Mouse (Mus musculus): Measurements from ENCODE around the gene Smok3a. TPM values are rescaled to one million over a fixed set of nuclear protein-coding genes. Genes with fewer than 3 reads are reported as not detected.
"Not testable (repeated sequence)": the region's sequence is repeated elsewhere in the genome, so short reads cannot be mapped to it uniquely, and the experiment has no call there.

Smok3a gene
- polyA plus RNA-seq, 1 experiment, result not detected

DNA sequence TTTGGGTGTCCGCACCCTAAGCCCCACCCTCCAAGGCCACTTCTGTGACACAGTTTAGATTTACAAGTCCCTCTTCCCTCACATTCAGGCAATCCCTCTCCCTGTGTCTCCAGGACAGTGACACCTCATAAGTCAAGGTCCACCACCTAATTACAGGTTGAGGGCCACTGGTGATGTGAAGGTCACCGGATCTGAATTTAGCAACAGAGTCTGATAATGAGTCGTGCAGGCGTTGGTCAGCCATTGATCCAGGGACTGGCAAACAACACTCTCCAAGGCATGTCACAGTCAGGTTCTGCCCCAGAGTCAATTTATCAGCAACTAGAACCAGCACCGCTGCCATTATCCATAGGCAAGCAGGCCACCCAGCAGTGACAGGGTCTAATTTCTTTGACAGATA is 8.7 kb upstream of the Smok3a start:
- H3K4me3 ChIP-seq (replicated peaks; ENCODE audit: extremely low read depth, low read depth, low read length), result no peak overlapping the region
- TF ChIP-seq CTCF (IDR thresholded peaks at IDR 0.05; ENCODE audit: insufficient read depth, low read length), result no peak
- TF ChIP-seq POLR2A (IDR thresholded peaks at IDR 0.05; ENCODE audit: borderline replicate concordance, extremely low read depth, low read depth, low read length), result no peak
- DNase-seq, result no peak
- H3K4me1 ChIP-seq (ENCODE audit: control insufficient read depth, insufficient read depth, low read length), result no peaks in the 10 kb centered on the region
- WGBS, result 81% methylated on average over 5 of the region's 5 CpGs

DNA sequence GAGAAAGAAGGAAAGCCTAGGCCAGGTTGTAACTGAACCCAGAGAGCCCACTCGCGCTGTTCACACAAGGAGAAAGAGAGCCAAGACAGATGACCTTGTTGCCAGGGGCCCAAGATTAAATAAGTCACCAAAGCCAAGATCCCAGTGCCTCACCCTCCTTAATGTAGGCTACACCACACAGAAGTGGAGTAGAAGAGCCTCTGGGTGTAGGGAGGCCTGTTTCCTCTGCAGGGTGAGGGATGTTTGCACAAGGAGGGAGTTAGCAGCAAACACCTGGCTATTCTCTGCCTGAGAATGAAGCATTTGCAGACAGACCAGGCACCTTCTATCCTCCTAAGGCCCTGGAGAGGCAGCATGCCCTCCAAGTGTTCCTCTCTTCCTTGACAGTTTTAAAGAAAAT is 4.5 kb upstream of the Smok3a start:
- WGBS, result 67% methylated on average over 2 of the region's 2 CpGs
- TF ChIP-seq CTCF (IDR thresholded peaks at IDR 0.05; ENCODE audit: insufficient read depth, low read length) (no peak), POLR2A (IDR thresholded peaks at IDR 0.05; ENCODE audit: borderline replicate concordance, extremely low read depth, low read depth, low read length) (no peak)

DNA sequence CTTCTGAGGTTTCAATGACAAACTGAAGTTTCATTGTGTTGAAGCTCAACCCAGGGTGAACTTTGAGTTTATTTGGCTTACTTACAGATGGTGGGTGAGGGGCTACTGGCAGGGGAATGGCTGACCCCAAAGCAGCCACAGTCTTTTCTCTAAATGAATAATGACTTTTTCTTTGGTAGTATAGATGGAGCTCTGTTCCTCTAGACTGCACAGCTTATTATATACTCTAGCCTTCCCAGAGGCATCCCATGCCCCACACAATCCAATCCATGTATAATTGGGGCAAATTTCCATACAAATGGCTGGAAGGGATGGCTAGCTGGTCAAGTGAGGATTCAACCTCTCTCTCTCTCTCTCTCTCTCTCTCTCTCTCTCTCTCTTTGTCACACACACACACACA is 4.1 kb upstream of the Smok3a start:
- Histone ChIP-seq H3K4me3 (replicated peaks; ENCODE audit: extremely low read depth, low read depth, low read length) (no peak overlapping the region), H3K4me1 (ENCODE audit: control insufficient read depth, insufficient read depth, low read length) (no peaks in the 10 kb centered on the region)
- no peak for DNase-seq
- TF ChIP-seq POLR2A (IDR thresholded peaks at IDR 0.05; ENCODE audit: borderline replicate concordance, extremely low read depth, low read depth, low read length) (no peak), CTCF (IDR thresholded peaks at IDR 0.05; ENCODE audit: insufficient read depth, low read length) (no peak)

More for the DNA sequence above, 4.5 kb upstream of the Smok3a start:
- H3K4me3 ChIP-seq (replicated peaks; ENCODE audit: extremely low read depth, low read depth, low read length), result no peak overlapping the region
- H3K4me1 ChIP-seq (ENCODE audit: control insufficient read depth, insufficient read depth, low read length), result no peaks in the 10 kb centered on the region
- DNase-seq, result no peak

DNA sequence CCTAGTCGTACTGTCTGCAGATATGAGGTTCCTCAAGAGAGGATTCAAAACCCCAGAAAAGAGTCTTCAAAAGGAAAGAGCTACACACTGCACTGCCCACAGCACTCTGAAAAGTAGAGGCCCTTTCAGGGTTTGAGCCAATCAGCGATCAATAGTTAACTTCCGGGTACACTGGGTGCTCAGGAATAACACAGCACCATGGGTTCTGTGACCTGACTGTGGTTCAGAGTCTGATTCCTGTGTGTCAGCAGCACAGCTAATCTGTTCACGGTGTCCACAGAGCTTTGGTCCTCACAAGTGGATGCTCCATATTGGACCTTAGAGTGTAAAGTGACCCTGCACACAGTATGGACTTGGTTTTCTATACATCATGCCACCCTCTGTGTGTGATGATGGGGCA is 1.5 kb upstream of the Smok3a start:
- H3K4me1 ChIP-seq (ENCODE audit: control insufficient read depth, insufficient read depth, low read length); H3K4me3 ChIP-seq (replicated peaks; ENCODE audit: extremely low read depth, low read depth, low read length); DNase-seq: not testable (repeated sequence)
- WGBS, result 85% methylated on average over 3 of the region's 4 CpGs

DNA sequence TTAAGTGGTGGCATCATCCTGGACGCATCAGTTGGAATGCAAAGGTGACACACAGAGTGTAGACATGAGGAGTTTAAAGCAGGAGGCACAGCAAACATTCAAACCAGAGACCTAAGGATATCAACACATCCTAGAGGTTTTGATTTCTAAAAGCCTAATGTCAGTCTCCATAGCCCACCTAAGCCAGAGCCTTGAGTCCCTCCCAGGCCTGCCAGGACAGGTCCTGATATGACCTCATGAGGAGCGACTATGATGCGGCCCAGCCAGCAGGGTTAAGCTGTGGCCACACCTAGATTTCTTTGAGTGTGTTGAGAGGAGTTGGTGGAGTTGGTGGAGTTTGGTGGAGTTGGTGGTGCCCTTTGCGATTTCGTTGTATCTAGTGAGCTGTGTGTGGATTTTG is 31.8 kb downstream of the Smok3a start, which contains the start of gene Smok3c:
TSS of gene Smok3c (plus strand) at position 301 of the 400 bp plus-strand sequence.
- H3K4me1 ChIP-seq (ENCODE audit: control insufficient read depth, insufficient read depth, low read length); H3K4me3 ChIP-seq (replicated peaks; ENCODE audit: extremely low read depth, low read depth, low read length); DNase-seq: not testable (repeated sequence)
- no CpG with 5 or more reads among the region's 5 CpGs for WGBS

DNA sequence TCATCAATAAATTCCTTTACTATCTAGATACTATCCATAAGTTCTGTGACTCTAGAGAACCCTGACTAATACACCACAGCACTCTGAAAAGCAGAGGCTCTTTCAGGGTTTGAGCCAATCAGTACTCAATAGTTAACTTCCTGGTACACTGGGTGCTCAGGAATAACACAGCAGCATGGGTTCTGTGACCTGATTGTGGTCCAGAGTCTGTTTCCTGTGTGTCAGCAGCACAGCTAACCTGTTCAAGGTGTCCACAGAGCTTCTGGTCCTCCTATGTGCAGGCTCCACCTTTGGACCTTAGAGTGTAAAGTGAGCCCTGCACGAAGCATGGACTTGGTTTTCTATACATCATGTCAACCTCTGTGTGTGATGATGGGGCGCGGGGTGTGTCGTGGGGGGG is 52.7 kb downstream of the Smok3a start:
- no peak for TF ChIP-seq POLR2A (IDR thresholded peaks at IDR 0.05; ENCODE audit: borderline replicate concordance, extremely low read depth, low read depth, low read length)
- no peak for TF ChIP-seq CTCF (IDR thresholded peaks at IDR 0.05; ENCODE audit: insufficient read depth, low read length)
- no peak for DNase-seq
- no peaks in the 10 kb centered on the region for H3K4me1 ChIP-seq (ENCODE audit: control insufficient read depth, insufficient read depth, low read length)
- H3K4me3 ChIP-seq (replicated peaks; ENCODE audit: extremely low read depth, low read depth, low read length), result no peak overlapping the region
- WGBS, result 84% methylated on average over 4 of the region's 4 CpGs

DNA sequence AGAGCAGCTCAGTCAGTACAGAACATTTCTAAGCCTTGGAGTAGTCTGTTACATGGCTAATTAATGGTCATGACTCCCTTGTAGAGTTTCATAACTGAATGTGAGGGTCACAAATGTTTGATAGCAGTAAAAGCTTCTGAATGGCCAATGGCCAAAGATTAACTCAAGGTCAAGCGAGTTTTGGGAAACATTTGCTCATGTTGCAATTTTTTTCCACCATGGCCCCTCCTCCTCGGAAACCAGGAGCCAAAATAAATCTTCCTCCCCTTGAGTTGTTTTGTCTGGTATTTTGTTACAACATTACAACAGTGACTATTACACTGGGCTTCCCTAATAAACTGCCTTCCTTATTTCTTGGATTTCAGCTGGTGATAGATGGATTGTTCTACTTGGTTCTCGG is 54.6 kb downstream of the Smok3a start:
- 54% methylated on average over 3 of the region's 3 CpGs for WGBS
- Histone ChIP-seq H3K4me1 (ENCODE audit: control insufficient read depth, insufficient read depth, low read length) (no peaks in the 10 kb centered on the region), H3K4me3 (replicated peaks; ENCODE audit: extremely low read depth, low read depth, low read length) (no peak overlapping the region)
- DNase-seq, result no peak
- no peak for TF ChIP-seq CTCF (IDR thresholded peaks at IDR 0.05; ENCODE audit: insufficient read depth, low read length)
- TF ChIP-seq POLR2A (IDR thresholded peaks at IDR 0.05; ENCODE audit: borderline replicate concordance, extremely low read depth, low read depth, low read length), result no peak

DNA sequence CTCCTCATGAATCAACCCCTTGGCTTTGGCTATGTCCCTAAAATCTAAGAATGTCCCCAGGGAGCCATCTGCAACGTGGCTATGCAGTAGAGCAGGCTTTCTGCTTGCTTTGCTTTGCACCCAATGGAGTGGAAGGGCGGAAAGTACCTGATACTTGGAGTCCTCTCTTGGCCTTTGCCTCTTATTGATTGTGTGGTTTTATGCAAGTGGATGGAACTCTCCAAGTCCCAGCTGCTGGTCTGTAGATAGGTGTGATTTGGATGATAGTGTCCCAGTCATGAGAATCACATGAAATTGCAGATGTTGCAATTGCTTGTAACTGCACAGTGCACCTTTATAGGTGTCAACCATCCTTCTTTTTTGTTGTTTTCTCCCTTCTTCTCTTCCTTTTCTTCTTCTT is 55.1 kb downstream of the Smok3a start:
- Histone ChIP-seq H3K4me1 (ENCODE audit: control insufficient read depth, insufficient read depth, low read length) (no peaks in the 10 kb centered on the region), H3K4me3 (replicated peaks; ENCODE audit: extremely low read depth, low read depth, low read length) (no peak overlapping the region)
- DNase-seq, result no peak
- TF ChIP-seq POLR2A (IDR thresholded peaks at IDR 0.05; ENCODE audit: borderline replicate concordance, extremely low read depth, low read depth, low read length) (no peak), CTCF (IDR thresholded peaks at IDR 0.05; ENCODE audit: insufficient read depth, low read length) (no peak)
- 50% methylated on average over 2 of the region's 2 CpGs for WGBS

DNA sequence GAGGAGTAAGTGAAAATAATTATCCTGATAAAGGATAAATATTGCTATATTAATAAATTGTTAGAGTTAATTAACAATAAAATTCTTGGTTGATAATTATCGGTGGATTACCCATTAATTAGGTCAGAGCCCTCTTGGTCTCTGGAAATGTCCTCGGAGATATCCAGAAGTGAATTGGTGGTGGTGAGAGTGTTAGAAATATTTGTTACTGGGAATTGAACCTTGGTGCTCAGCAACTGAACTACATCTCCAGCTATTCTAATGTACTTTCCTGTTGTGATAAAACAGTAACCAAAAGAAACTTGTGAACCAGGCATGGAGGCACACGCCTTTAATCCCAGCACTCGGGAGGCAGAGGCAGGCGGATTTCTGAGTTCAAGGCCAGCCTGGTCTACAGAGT is 59.4 kb downstream of the Smok3a start:
- no peak for TF ChIP-seq CTCF (IDR thresholded peaks at IDR 0.05; ENCODE audit: insufficient read depth, low read length)
- TF ChIP-seq POLR2A (IDR thresholded peaks at IDR 0.05; ENCODE audit: borderline replicate concordance, extremely low read depth, low read depth, low read length), result no peak
- WGBS, result 89% methylated on average over 5 of the region's 5 CpGs
- no peak for DNase-seq
- no peak overlapping the region for H3K4me3 ChIP-seq (replicated peaks; ENCODE audit: extremely low read depth, low read depth, low read length)
- H3K4me1 ChIP-seq (ENCODE audit: control insufficient read depth, insufficient read depth, low read length), result peaks cover under 1% of the 10 kb centered on the region

DNA sequence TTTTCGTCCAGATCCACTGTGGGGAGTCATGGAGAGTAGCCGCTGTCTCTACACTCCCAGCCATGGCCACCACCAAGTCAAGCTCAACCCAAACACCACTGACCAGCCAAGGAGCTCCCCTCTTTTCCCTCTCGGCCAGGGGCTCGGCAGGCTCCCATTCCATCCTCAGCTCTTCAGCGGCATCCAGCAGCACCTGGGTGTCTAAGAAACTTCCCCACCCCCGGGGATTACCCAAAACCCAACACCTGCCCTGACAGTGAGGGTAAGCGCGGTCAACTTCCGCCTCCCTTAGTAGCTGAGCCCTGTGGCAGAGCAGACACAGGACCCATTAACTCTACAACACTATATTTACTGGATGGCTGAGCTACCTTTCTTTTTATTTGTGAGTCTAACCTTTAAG is 60.4 kb downstream of the Smok3a start:
- 85% methylated on average over 9 of the region's 9 CpGs for WGBS
- no peak overlapping the region for H3K4me3 ChIP-seq (replicated peaks; ENCODE audit: extremely low read depth, low read depth, low read length)
- TF ChIP-seq CTCF (IDR thresholded peaks at IDR 0.05; ENCODE audit: insufficient read depth, low read length) (no peak), POLR2A (IDR thresholded peaks at IDR 0.05; ENCODE audit: borderline replicate concordance, extremely low read depth, low read depth, low read length) (no peak)

DNA sequence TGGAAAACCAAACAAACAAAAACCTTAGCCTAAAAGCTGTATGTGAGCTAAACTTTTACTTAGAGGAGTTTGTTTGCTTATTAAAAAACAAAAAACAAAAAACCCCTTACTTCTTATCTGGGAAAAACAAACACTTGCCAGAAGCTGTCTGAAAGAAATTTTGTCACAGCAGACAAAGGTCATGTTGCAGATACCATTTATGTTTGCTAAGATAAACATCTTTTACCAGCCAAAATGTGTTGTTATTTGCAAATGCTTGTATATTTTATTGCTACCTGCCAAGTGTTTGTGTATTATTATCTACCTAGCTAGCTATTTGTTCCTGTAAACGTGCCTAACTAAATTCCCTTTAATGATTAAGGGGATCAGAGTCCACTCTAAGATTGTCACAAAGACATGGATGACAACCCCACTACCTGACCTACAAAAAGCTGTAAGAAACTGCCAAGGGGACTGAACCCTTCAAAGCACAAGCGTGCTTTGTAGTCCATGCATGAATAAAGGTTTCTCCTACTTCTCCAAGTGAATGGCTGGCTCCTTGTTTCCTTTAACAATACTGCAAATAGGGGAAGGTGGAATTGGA is 62.3 kb downstream of the Smok3a start:
- 60% methylated on average over 2 of the region's 2 CpGs for WGBS
- H3K4me1 ChIP-seq (ENCODE audit: control insufficient read depth, insufficient read depth, low read length), result peaks cover 9% of the 10 kb centered on the region
- no peak for DNase-seq
- H3K4me3 ChIP-seq (replicated peaks; ENCODE audit: extremely low read depth, low read depth, low read length), result no peak overlapping the region
- TF ChIP-seq POLR2A (IDR thresholded peaks at IDR 0.05; ENCODE audit: borderline replicate concordance, extremely low read depth, low read depth, low read length) (no peak), CTCF (IDR thresholded peaks at IDR 0.05; ENCODE audit: insufficient read depth, low read length) (no peak)

More for the DNA sequence above, 60.4 kb downstream of the Smok3a start:
- DNase-seq, result no peak
- H3K4me1 ChIP-seq (ENCODE audit: control insufficient read depth, insufficient read depth, low read length), result peaks cover 6% of the 10 kb centered on the region

Data from lung, adult 2 months (tissue).